Mouse (Mus musculus) myocyte (in vitro differentiated cells): ENCODE measurements around the gene Odf3l1. TPM values are rescaled to one million over a fixed set of nuclear protein-coding genes. Genes with fewer than 3 reads are reported as not detected.

Experiments
- H3K27me3 ChIP-seq: one replicate; pipeline ENCODE4 v1.6.1; 2011; ENCODE audit not compliant: control insufficient read depth, insufficient read depth, insufficient read length
- H3K36me3 ChIP-seq: one replicate; pipeline ENCODE4 v1.6.1; 2011; ENCODE audit not compliant: control insufficient read depth, insufficient read depth
- H3K4me2 ChIP-seq: one replicate; pipeline ENCODE4 v1.6.1; 2011; ENCODE audit warnings: low read depth, control low read depth
- H3K4me3 ChIP-seq: one replicate; pipeline ENCODE4 v1.5.1; 2011; ENCODE audit warnings: mild to moderate bottlenecking, control low read depth, moderate library complexity
- H3K79me2 ChIP-seq: one replicate; pipeline ENCODE4 v1.6.1; 2011; ENCODE audit not compliant: control insufficient read depth, insufficient read depth
- H3ac ChIP-seq: one replicate; pipeline ENCODE4 v1.6.1; 2011; ENCODE audit not compliant: control insufficient read depth, insufficient read length
- CEBPB ChIP-seq: IDR thresholded peaks from 2 replicates; pipeline ENCODE4 v1.6.1; 2011; ENCODE audit warnings: mild to moderate bottlenecking, moderate library complexity; ENCODE audit not compliant: poor library complexity, insufficient read depth, severe bottlenecking
- E2F4 ChIP-seq: IDR thresholded peaks from one replicate; pipeline ENCODE4 v1.6.1; 2011; ENCODE audit warnings: mild to moderate bottlenecking, control low read depth, moderate library complexity; ENCODE audit not compliant: insufficient read depth
- MAX ChIP-seq: IDR thresholded peaks from one replicate; pipeline ENCODE4 v1.6.1; 2011; ENCODE audit warnings: low read depth, mild to moderate bottlenecking, control low read depth
- MYOD1 ChIP-seq, 3 experiments: IDR thresholded peaks; one replicate each; pipeline ENCODE4 v1.6.1; 2011; ENCODE audit warnings: control low read depth in 2 of 3, low read depth in 2 of 3, mild to moderate bottlenecking in 2 of 3, moderate library complexity in 1 of 3; ENCODE audit not compliant: insufficient read length in 2 of 3, control insufficient read depth in 1 of 3
- MYOG ChIP-seq, 3 experiments: IDR thresholded peaks; one replicate each; pipeline ENCODE4 v1.6.1; 2011; ENCODE audit warnings: control low read depth in 2 of 3, low read depth in 2 of 3, mild to moderate bottlenecking in 2 of 3; ENCODE audit not compliant: insufficient read length in 2 of 3, control insufficient read depth in 1 of 3, insufficient read depth in 1 of 3
- POLR2A ChIP-seq: IDR thresholded peaks from one replicate; pipeline ENCODE4 v1.6.1; 2011; ENCODE audit warnings: low read depth, mild to moderate bottlenecking, control low read depth, moderate library complexity; ENCODE audit not compliant: insufficient read length
- POLR2AphosphoS2 ChIP-seq: IDR thresholded peaks from one replicate; pipeline ENCODE4 v1.6.1; 2011; ENCODE audit warnings: low read depth, control low read depth; ENCODE audit not compliant: insufficient read length
- REST ChIP-seq: IDR thresholded peaks from one replicate; pipeline ENCODE4 v1.6.1; 2011; ENCODE audit warnings: mild to moderate bottlenecking, control low read depth, moderate library complexity; ENCODE audit not compliant: insufficient read depth, insufficient read length
- SRF ChIP-seq: IDR thresholded peaks from one replicate; pipeline ENCODE4 v1.6.1; 2011; ENCODE audit warnings: low read depth; ENCODE audit not compliant: control insufficient read depth, insufficient read length
- TCF12 ChIP-seq: IDR thresholded peaks from one replicate; pipeline ENCODE4 v1.6.1; 2011; ENCODE audit warnings: mild to moderate bottlenecking, control low read depth; ENCODE audit not compliant: poor library complexity, insufficient read depth, severe bottlenecking
- TCF3 ChIP-seq: IDR thresholded peaks from one replicate; pipeline ENCODE4 v1.6.1; 2011; ENCODE audit warnings: low read depth, control low read depth; ENCODE audit not compliant: insufficient read length
- USF1 ChIP-seq: IDR thresholded peaks from one replicate; pipeline ENCODE4 v1.6.1; 2011; ENCODE audit warnings: low read depth, mild to moderate bottlenecking, control low read depth, moderate library complexity
- polyA plus RNA-seq: library from polyadenylated mRNA; unstranded; fragments of >200 nt; fragmentation: generic; extraction: Trizol; gene quantifications from one replicate; pipeline ENCODE4 v1.2.1, GENCODE M21; 2012; ENCODE audit warnings: missing spikeins

Gene Odf3l1
- polyA plus RNA-seq, 1 experiment, result 0.85 TPM

DNA sequence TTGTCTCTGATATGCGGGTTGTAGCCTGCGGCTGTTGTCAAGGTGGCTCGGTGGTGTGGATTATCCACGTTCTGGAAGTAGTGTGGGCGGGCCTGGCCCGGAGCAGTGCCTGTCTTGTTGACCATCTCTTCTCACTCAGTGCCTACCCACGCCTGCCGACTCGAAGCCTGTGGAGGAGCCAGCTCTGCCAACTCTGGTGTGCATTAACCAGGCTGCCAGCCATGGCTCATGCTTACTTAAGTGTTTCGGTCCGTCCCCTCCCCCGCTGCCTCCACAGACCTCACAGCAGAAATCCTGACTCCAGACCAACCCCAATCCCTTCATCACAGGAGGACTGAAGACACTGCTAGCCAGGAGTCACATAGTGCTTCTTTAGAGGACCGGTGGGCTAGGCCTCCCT, 5.1 kb upstream of the Odf3l1 start:
- TF ChIP-seq CEBPB (no peak), TCF3 (no peak), TCF12 (no peak), POLR2AphosphoS2 (peak; percentile 35), MYOD1 (IDR thresholded peaks at IDR 0.05; ENCODE audit: control insufficient read depth in 1 of 3, insufficient read length in 2 of 3, low read depth in 2 of 3) (no peak), SRF (no peak), MAX (no peak)
- peak overlapping the region; percentile 76 for H3K4me2 ChIP-seq
- H3K4me3 ChIP-seq, result no peak overlapping the region
- H3K36me3 ChIP-seq, result no peaks in the 10 kb centered on the region
- H3ac ChIP-seq, result no peak overlapping the region
- H3K79me2 ChIP-seq, result peaks cover 58% of the 10 kb centered on the region
- no peaks in the 10 kb centered on the region for H3K27me3 ChIP-seq

GRCm38 (mm10) chr9:56868292-56868691, 3.8 kb upstream of the Odf3l1 start:
- peak overlapping the region; percentile 86 for H3K4me3 ChIP-seq
- no peaks in the 10 kb centered on the region for H3K27me3 ChIP-seq
- TF ChIP-seq MYOG (IDR thresholded peaks at IDR 0.05; ENCODE audit: control insufficient read depth in 1 of 3, insufficient read depth in 1 of 3, insufficient read length in 2 of 3, low read depth in 2 of 3) (no peak), POLR2A (peak; percentile 25), CEBPB (no peak), POLR2AphosphoS2 (peak; percentile 36), USF1 (no peak), E2F4 (no peak), REST (no peak), TCF3 (no peak), MYOD1 (IDR thresholded peaks at IDR 0.05; ENCODE audit: control insufficient read depth in 1 of 3, insufficient read length in 2 of 3, low read depth in 2 of 3) (peak in 1 of 3 experiments; percentile 25), MAX (no peak), TCF12 (no peak), SRF (no peak)
- H3K36me3 ChIP-seq, result no peaks in the 10 kb centered on the region
- H3K79me2 ChIP-seq, result peaks cover 50% of the 10 kb centered on the region
- no peak overlapping the region for H3ac ChIP-seq
- peak overlapping the region; percentile 73 for H3K4me2 ChIP-seq

DNA sequence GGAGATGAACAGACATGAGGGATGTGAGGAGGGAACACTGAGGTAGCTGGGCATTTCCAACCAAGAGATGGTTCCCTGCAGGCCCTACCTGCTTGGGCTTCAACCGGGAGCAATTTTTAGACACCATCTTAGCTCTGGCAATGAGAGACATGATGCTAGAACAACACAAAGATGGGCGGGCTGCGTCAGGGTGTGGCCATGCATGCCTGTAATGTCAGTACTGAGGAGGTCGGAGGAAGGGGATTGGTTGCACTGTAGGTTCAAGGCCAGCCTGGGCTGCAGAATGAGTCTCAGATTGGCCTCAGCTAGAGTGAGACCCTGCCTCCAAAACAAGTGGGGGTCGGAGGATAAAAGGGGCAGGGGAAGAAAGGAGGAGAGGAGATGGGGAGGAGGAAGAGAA, 2.0 kb upstream of the Odf3l1 start:
- Histone ChIP-seq H3K36me3 (no peaks in the 10 kb centered on the region), H3K27me3 (no peaks in the 10 kb centered on the region), H3K4me2 (peak overlapping the region; percentile 73), H3K79me2 (peaks cover 40% of the 10 kb centered on the region), H3K4me3 (peak overlapping the region; percentile 86), H3ac (peak overlapping the region; percentile 16)
- TF ChIP-seq POLR2A, result peak; percentile 37
- TF ChIP-seq MAX, result no peak
- TF ChIP-seq POLR2AphosphoS2, result peak; percentile 53

- Histone ChIP-seq H3K36me3 (no peaks in the 10 kb centered on the region), H3ac (peak overlapping the region; percentile 16), H3K4me2 (peak overlapping the region; percentile 73), H3K4me3 (peak overlapping the region; percentile 86), H3K27me3 (no peaks in the 10 kb centered on the region), H3K79me2 (peaks cover 40% of the 10 kb centered on the region)
- TF ChIP-seq CEBPB (no peak), POLR2AphosphoS2 (no peak), REST (no peak), MYOG (IDR thresholded peaks at IDR 0.05; ENCODE audit: control insufficient read depth in 1 of 3, insufficient read depth in 1 of 3, insufficient read length in 2 of 3, low read depth in 2 of 3) (no peak), E2F4 (no peak), TCF3 (no peak), POLR2A (no peak), USF1 (no peak), SRF (no peak), MAX (no peak)
These were observed 1.4 kb upstream of the Odf3l1 start for GRCm38 (mm10) chr9:56865673-56866400.

GRCm38 (mm10) chr9:56864832-56865231, 353 bp upstream of the Odf3l1 start, which contains the start of gene Cspg4:
Gene Cspg4, plus strand, starts transcription at chr9:56865033.
- peaks cover 40% of the 10 kb centered on the region for H3K79me2 ChIP-seq
- H3K4me2 ChIP-seq, result peak within 1 kb of the TSS; percentile 73
- no peaks in the 10 kb centered on the region for H3K36me3 ChIP-seq
- H3K4me3 ChIP-seq, result peak within 1 kb of the TSS; percentile 86
- TF ChIP-seq USF1, result no peak
- no peak for TF ChIP-seq MAX
- peak in 1 of 3 experiments; percentile 6 for TF ChIP-seq MYOD1 (IDR thresholded peaks at IDR 0.05; ENCODE audit: control insufficient read depth in 1 of 3, insufficient read length in 2 of 3, low read depth in 2 of 3)
- TF ChIP-seq REST, result no peak
- TF ChIP-seq POLR2A, result peak; percentile 94
- no peak for TF ChIP-seq TCF3
- TF ChIP-seq SRF, result no peak
- TF ChIP-seq CEBPB, result no peak
- no peak for TF ChIP-seq TCF12
- peak; percentile 98 for TF ChIP-seq POLR2AphosphoS2
- no peak for TF ChIP-seq E2F4
- no peak for TF ChIP-seq MYOG (IDR thresholded peaks at IDR 0.05; ENCODE audit: control insufficient read depth in 1 of 3, insufficient read depth in 1 of 3, insufficient read length in 2 of 3, low read depth in 2 of 3)
- H3K27me3 ChIP-seq, result no peaks in the 10 kb centered on the region
- peak within 1 kb of the TSS; percentile 16 for H3ac ChIP-seq
